Comparison of ENCODE assay signal across 19 mouse cellular contexts in the genomic region with DNA sequence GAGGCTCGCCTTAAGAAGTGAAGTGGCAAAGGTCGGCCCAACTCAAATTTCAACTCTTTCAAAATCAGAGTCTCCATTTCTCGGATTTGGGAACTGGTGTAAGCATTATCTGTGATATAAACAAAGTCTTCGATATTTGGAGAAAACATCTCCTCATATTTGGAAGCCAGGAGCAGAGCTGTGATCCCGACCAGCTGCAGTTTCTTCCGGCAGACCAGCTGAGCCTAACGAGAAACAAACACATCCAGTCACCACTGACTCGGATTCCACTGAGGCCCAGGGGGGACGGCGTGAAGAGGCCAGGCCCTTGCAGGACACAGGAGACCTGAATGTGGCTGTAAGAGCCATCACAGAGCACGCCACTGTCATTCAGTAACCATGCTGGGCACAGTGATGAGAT. TPM values are rescaled to one million over a fixed set of nuclear protein-coding genes. Genes with fewer than 3 reads are reported as not detected.
DNase-seq lines count a peak whose midpoint lies in the region; ATAC-seq and TF ChIP-seq lines count a peak whose summit lies in the region.
"Had no signal": no experiment of that assay in that cellular context is flagged by ENCODE, and none has a peak within 500 bp of the region (broad histone marks: within the 10 kb centered on the region; RNA-seq: fewer than 3 reads in every experiment).

No protein-coding gene starts in this region.

- WGBS in lung, embryonic 14.5 days: 56% methylated on average over 11 of the region's 11 CpGs
- WGBS in lung, adult 2 months: 69% methylated on average over 11 of the region's 11 CpGs
- 83% methylated on average over 11 of the region's 11 CpGs for WGBS in midbrain, embryonic 10.5 days

- no peak for TF ChIP-seq POLR2A in lung, adult 2 months (IDR thresholded peaks at IDR 0.05; ENCODE audit: borderline replicate concordance, extremely low read depth, low read depth, low read length)

- H3K4me1 ChIP-seq in lung, embryonic 14.5 days (ENCODE audit: insufficient read depth): no peaks in the 10 kb centered on the region
- H3K4me1 ChIP-seq in lung, adult 2 months (ENCODE audit: control insufficient read depth, insufficient read depth, low read length): no peaks in the 10 kb centered on the region
- H3K4me1 ChIP-seq in midbrain, embryonic 10.5 days: no peaks in the 10 kb centered on the region
- H3K4me1 ChIP-seq: embryonic facial prominence, embryonic 13.5 days; heart, embryonic 10.5 days; heart, embryonic 15.5 days had no signal

- H3K36me3 ChIP-seq in lung, embryonic 14.5 days (ENCODE audit: insufficient read depth): peaks cover 94% of the 10 kb centered on the region
- peaks cover 92% of the 10 kb centered on the region for H3K36me3 ChIP-seq in midbrain, embryonic 10.5 days

- H3K27ac ChIP-seq in lung, embryonic 14.5 days (ENCODE audit: low read depth): no peak overlapping the region
- H3K27ac ChIP-seq in midbrain, embryonic 10.5 days (replicated peaks): no peak overlapping the region
- H3K27ac ChIP-seq: embryonic facial prominence, embryonic 13.5 days; gastrocnemius, adult 2 months; heart, embryonic 10.5 days; heart, embryonic 15.5 days; hindbrain, embryonic 14.5 days had no signal

- H3K4me3 ChIP-seq in lung, embryonic 14.5 days (ENCODE audit: low read depth, low read length): no peak overlapping the region
- H3K4me3 ChIP-seq in lung, adult 2 months (replicated peaks; ENCODE audit: extremely low read depth, low read depth, low read length): no peak overlapping the region
- no peak overlapping the region for H3K4me3 ChIP-seq in midbrain, embryonic 10.5 days
- H3K4me3 ChIP-seq: embryonic facial prominence, embryonic 13.5 days; gastrocnemius, adult 2 months; heart, embryonic 10.5 days; heart, embryonic 15.5 days had no signal

- no peak for TF ChIP-seq CTCF in lung, embryonic 14.5 days (IDR thresholded peaks at IDR 0.05; ENCODE audit: low read depth)
- no peak for TF ChIP-seq CTCF in lung, adult 2 months (IDR thresholded peaks at IDR 0.05; ENCODE audit: insufficient read depth, low read length)

- intact Hi-C loops in gastrocnemius, postnatal 36 days (cut with DNase I): no loop called here

- no peak overlapping the region for H3K9ac ChIP-seq in lung, embryonic 14.5 days
- H3K9ac ChIP-seq: embryonic facial prominence, embryonic 13.5 days; heart, embryonic 15.5 days; hindbrain, embryonic 14.5 days had no signal

- no peak for ATAC-seq in lung, embryonic 14.5 days (ENCODE audit: insufficient read depth)
- ATAC-seq: forebrain, embryonic 14.5 days had no signal

- DNase-seq in lung, embryonic 14.5 days: peak; percentile 34
- DNase-seq in lung, adult 2 months: no peak
- DNase-seq in lung, postnatal 10 days: peak; percentile 45
- DNase-seq in lung, postnatal 36 days: peak; percentile 46
- no peak for DNase-seq in midbrain, embryonic 10.5 days (ENCODE audit: low spot score)
- no peak for DNase-seq in urinary bladder, postnatal 10 days (ENCODE audit: low spot score)
- DNase-seq in gastrocnemius, postnatal 36 days: no peak
- DNase-seq: adrenal gland, adult 2 months; adrenal gland, postnatal 25 days; cerebellum, adult 18-20 months; cerebellum, adult 9-11 months; cerebellum, postnatal 36 days; gastrocnemius, adult 2 months; heart, postnatal 14 days had no signal

- H3K4me2 ChIP-seq in lung, embryonic 14.5 days: no peak overlapping the region
- H3K4me2 ChIP-seq: embryonic facial prominence, embryonic 13.5 days; heart, embryonic 15.5 days; hindbrain, embryonic 14.5 days had no signal

- H3K27me3 ChIP-seq in lung, embryonic 14.5 days (ENCODE audit: insufficient read depth, low read length): no peaks in the 10 kb centered on the region
- H3K27me3 ChIP-seq in midbrain, embryonic 10.5 days (ENCODE audit: low read depth, poor library complexity, severe bottlenecking): no peaks in the 10 kb centered on the region
- H3K27me3 ChIP-seq: embryonic facial prominence, embryonic 13.5 days; heart, embryonic 15.5 days had no signal

- no peaks in the 10 kb centered on the region for H3K9me3 ChIP-seq in lung, embryonic 14.5 days (ENCODE audit: low read depth, low read length)
- no peaks in the 10 kb centered on the region for H3K9me3 ChIP-seq in midbrain, embryonic 10.5 days (replicated peaks)
- H3K9me3 ChIP-seq: embryonic facial prominence, embryonic 13.5 days; heart, embryonic 10.5 days; heart, embryonic 15.5 days had no signal

RNA-seq across cellular contexts. Expression of gene Ccnb2, which starts 10.7 kb away (rescaled TPM):
- polyA plus RNA-seq in lung, embryonic 14.5 days (2014; fragmentation: Nextera tagmentation; extraction: Ambion mirVana): 247 and 251 TPM in 2 replicates
- polyA plus RNA-seq in lung, adult 2 months (2012; rRNA removed): 1.1 and 2.1 TPM in 2 replicates
- 228 and 245 TPM in 2 replicates for polyA plus RNA-seq in midbrain, embryonic 10.5 days (2016; fragmentation: Nextera tagmentation; extraction: Ambion mirVana)
- total RNA-seq in gastrocnemius, postnatal 36 days (2021): under 1 TPM; 0.43 to 0.86 TPM

Comparison
In these comparisons a context has a peak if more than half of its experiments do, and no peak if none do; other contexts are left out.
1. DNase-seq: peak in lung, embryonic 14.5 days (single experiment), lung, postnatal 10 days (single experiment) and lung, postnatal 36 days (single experiment); none in lung, adult 2 months (single experiment), midbrain, embryonic 10.5 days (single experiment), urinary bladder, postnatal 10 days (single experiment) and gastrocnemius, postnatal 36 days (0 of 2).
2. RNA of gene Ccnb2, which starts 10.7 kb away (polyA plus RNA-seq): 247 to 251 TPM in lung, embryonic 14.5 days and 228 to 245 TPM in midbrain, embryonic 10.5 days; 1.1 to 2.1 TPM in lung, adult 2 months; every median in the first group is over 10 times any median in the second.